Mouse (Mus musculus) heart, adult 10 weeks (tissue): ENCODE measurements around the gene Olfr836. TPM values are rescaled to one million over a fixed set of nuclear protein-coding genes. Genes with fewer than 3 reads are reported as not detected.

Experiments used
- polyA plus RNA-seq: library from polyadenylated mRNA; stranded (reverse); fragments of 350-450 nt; fragmentation: Illumina TruSeq; extraction: RNeasy Lipid Tissue Mini Kit (QIAGEN cat#74804); gene quantifications from one replicate; pipeline ENCODE4 v1.2.3, GENCODE M21; 2014; ENCODE audit warnings: low read depth, low replicate concordance

The Olfr836 gene
- polyA plus RNA-seq, result not detected

GRCm38 (mm10) chr9:19120082-19120481 is at the start of gene Olfr836:
Gene Olfr836, plus strand, starts transcription at chr9:19120382.

GRCm38 (mm10) chr9:19136017-19136416 is 15.8 kb downstream of the Olfr836 start, which contains the start of gene Olfr837:
Gene Olfr837, plus strand, starts transcription at chr9:19136317.

Other genes with a start within 250 kb of the Olfr836 start
- gene Olfr830, start 245.7 kb upstream of the Olfr836 start, polyA plus RNA-seq, result not detected
- not detected for gene Olfr832, start 183.3 kb upstream of the Olfr836 start, polyA plus RNA-seq
- not detected for gene Olfr834, start 132.4 kb upstream of the Olfr836 start, polyA plus RNA-seq
- not detected for gene Olfr835, start 87.6 kb upstream of the Olfr836 start, polyA plus RNA-seq
- not detected for gene Olfr837, start 15.9 kb downstream of the Olfr836 start, polyA plus RNA-seq
- not detected for gene Olfr839-ps1, start 56.9 kb downstream of the Olfr836 start, polyA plus RNA-seq
- not detected for gene Olfr843, start 131.6 kb downstream of the Olfr836 start, polyA plus RNA-seq
- gene Olfr844, start 196.0 kb downstream of the Olfr836 start, polyA plus RNA-seq, result not detected
- gene Olfr845, start 216.1 kb downstream of the Olfr836 start, polyA plus RNA-seq, result not detected
- not detected for gene Olfr846, start 243.6 kb downstream of the Olfr836 start, polyA plus RNA-seq